Mouse (Mus musculus): ENCODE results near the gene Sun5. TPM values are rescaled to one million over a fixed set of nuclear protein-coding genes. Genes with fewer than 3 reads are reported as not detected.

Sun5 gene
- polyA plus RNA-seq, 1 experiment from 2014 or later, result not detected

DNA sequence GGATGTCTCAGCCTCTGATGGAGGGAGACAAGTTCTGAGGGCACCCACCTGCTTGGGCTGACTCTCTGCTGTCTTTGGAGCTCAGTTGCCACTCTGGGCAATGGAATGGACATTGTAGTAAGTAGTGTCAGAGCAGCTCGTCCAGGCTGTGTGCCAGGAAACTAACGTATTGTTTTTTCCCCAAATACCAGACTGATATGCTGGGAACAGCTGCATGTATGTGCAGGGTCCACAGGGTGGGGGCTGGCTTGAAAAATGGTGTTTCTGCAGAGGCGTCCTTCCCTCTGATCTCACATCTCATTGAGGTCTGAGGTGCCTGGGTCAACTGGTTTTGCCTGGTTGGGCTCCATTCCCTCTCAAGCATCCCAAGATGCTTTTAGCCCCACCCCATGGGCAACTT lies 10.2 kb downstream of the Sun5 start:
- Histone ChIP-seq H3K27me3 (ENCODE audit: control insufficient read depth, insufficient read depth, low read depth, low read length) (no peaks in the 10 kb centered on the region), H3K4me3 (ENCODE audit: low read depth, low read length) (no peak overlapping the region), H3K4me1 (ENCODE audit: control insufficient read depth, insufficient read depth, low read length) (no peaks in the 10 kb centered on the region), H3K9ac (ENCODE audit: low read depth, low read length) (no peak overlapping the region), H3K9me3 (replicated peaks; ENCODE audit: control insufficient read depth, low read length, poor library complexity, severe bottlenecking) (no peaks in the 10 kb centered on the region), H3K36me3 (ENCODE audit: control insufficient read depth, insufficient read depth, low read length) (no peaks in the 10 kb centered on the region), H3K27ac (ENCODE audit: low read length) (no peak overlapping the region), H3K4me2 (ENCODE audit: low read length) (no peak overlapping the region)
- no peak for ATAC-seq
- WGBS, result 75% methylated on average over 3 of the region's 3 CpGs

DNA sequence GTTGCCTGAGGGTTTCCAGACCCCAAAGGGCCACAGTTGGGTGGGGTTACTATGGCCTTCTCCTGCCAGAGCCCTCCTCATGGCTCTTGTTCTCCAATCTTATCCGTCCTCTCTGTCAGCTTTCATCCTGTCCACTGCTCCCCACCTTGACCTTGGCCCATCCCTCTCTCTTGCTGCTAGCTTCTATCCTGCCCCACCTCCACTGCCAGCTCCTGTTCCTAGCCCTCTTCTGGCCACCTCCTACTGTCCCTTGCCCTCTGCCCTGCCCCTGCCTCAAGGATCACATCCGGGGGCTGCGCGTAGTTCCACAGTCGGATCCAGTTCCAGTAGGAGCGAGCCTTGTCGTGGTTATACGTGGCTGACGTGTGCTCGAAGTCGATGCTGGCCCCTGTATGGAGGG lies 10.6 kb downstream of the Sun5 start:
- Histone ChIP-seq H3K4me3 (ENCODE audit: low read depth, low read length) (no peak overlapping the region), H3K4me2 (ENCODE audit: low read length) (no peak overlapping the region), H3K27ac (ENCODE audit: low read length) (no peak overlapping the region), H3K9ac (ENCODE audit: low read depth, low read length) (no peak overlapping the region), H3K27me3 (ENCODE audit: control insufficient read depth, insufficient read depth, low read depth, low read length) (no peaks in the 10 kb centered on the region), H3K9me3 (replicated peaks; ENCODE audit: control insufficient read depth, low read length, poor library complexity, severe bottlenecking) (no peaks in the 10 kb centered on the region), H3K4me1 (ENCODE audit: control insufficient read depth, insufficient read depth, low read length) (no peaks in the 10 kb centered on the region), H3K36me3 (ENCODE audit: control insufficient read depth, insufficient read depth, low read length) (no peaks in the 10 kb centered on the region)
- 89% methylated on average over 11 of the region's 11 CpGs for WGBS
- no peak for ATAC-seq

DNA sequence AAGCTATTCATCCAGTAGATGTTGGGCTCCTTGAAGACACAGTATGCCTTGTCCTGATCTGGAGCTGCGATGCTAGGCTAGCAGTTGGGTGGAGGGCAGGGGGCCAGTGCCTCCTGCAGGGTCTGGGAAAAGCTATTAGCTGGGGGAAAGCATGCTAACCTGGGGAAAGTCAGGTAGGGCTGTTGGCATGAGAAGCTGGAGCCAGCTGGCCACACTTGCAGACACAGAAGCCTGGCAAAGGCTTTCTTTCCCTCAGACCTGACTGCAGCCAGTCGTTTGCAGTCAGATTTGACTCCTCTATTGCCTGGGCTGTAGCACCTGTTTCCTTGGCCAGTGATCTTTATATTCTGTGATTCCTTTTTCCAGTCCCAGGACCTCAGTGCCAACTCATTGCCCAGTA lies 11.3 kb downstream of the Sun5 start:
- Histone ChIP-seq H3K4me2 (ENCODE audit: low read length) (no peak overlapping the region), H3K27me3 (ENCODE audit: control insufficient read depth, insufficient read depth, low read depth, low read length) (no peaks in the 10 kb centered on the region), H3K27ac (ENCODE audit: low read length) (no peak overlapping the region), H3K4me1 (ENCODE audit: control insufficient read depth, insufficient read depth, low read length) (no peaks in the 10 kb centered on the region), H3K9me3 (replicated peaks; ENCODE audit: control insufficient read depth, low read length, poor library complexity, severe bottlenecking) (no peaks in the 10 kb centered on the region), H3K9ac (ENCODE audit: low read depth, low read length) (no peak overlapping the region), H3K4me3 (ENCODE audit: low read depth, low read length) (no peak overlapping the region), H3K36me3 (ENCODE audit: control insufficient read depth, insufficient read depth, low read length) (no peaks in the 10 kb centered on the region)
- no peak for ATAC-seq
- 80% methylated on average over 2 of the region's 2 CpGs for WGBS

DNA sequence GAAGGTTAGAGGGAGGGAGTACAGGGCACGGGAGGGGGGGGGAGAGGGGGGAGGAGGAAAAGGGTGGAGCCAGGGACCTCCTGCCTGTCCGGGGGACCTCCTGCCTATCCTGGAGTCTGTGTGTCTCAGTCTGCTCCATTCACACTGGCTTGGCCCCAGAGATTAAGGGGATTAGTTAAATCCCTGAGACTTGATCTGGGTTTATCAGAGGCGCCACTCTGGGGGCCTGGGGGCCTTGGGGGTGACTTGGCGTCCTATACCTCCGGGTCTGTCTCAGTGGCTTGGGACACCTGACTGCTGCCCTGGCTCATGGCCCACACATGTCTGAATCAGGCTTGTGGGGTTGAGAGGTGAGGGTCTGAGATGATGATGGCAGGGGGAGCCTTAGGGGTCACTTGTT lies 17.3 kb downstream of the Sun5 start:
- Histone ChIP-seq H3K4me1 (ENCODE audit: control insufficient read depth, insufficient read depth, low read length) (no peaks in the 10 kb centered on the region), H3K9me3 (replicated peaks; ENCODE audit: control insufficient read depth, low read length, poor library complexity, severe bottlenecking) (no peaks in the 10 kb centered on the region), H3K27me3 (ENCODE audit: control insufficient read depth, insufficient read depth, low read depth, low read length) (no peaks in the 10 kb centered on the region), H3K4me3 (ENCODE audit: low read depth, low read length) (no peak overlapping the region), H3K9ac (ENCODE audit: low read depth, low read length) (no peak overlapping the region), H3K4me2 (ENCODE audit: low read length) (no peak overlapping the region), H3K36me3 (ENCODE audit: control insufficient read depth, insufficient read depth, low read length) (no peaks in the 10 kb centered on the region), H3K27ac (ENCODE audit: low read length) (no peak overlapping the region)
- 0% methylated on average over 4 of the region's 5 CpGs for WGBS
- ATAC-seq, result no peak

DNA sequence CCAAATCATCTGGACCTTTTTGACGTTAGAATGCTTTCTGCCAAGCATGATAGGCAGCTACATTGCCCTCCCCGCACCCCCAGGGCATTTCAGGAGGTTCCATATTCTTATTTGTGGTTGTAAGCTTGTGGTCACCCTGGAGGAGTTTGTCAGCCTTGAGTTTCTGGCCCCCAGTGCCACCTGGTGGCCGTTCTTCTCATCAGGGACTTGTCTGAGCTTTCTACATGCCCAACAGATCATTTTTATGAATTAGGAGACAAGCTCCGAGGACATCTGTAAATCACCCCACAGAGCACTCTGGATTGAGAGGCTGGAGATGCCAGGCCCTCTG lies 19.9 kb downstream of the Sun5 start:
- Histone ChIP-seq H3K4me3 (ENCODE audit: low read depth, low read length) (no peak overlapping the region), H3K27me3 (ENCODE audit: control insufficient read depth, insufficient read depth, low read depth, low read length) (no peaks in the 10 kb centered on the region), H3K9me3 (replicated peaks; ENCODE audit: control insufficient read depth, low read length, poor library complexity, severe bottlenecking) (no peaks in the 10 kb centered on the region), H3K36me3 (ENCODE audit: control insufficient read depth, insufficient read depth, low read length) (no peaks in the 10 kb centered on the region), H3K4me2 (ENCODE audit: low read length) (no peak overlapping the region), H3K9ac (ENCODE audit: low read depth, low read length) (no peak overlapping the region), H3K4me1 (ENCODE audit: control insufficient read depth, insufficient read depth, low read length) (no peaks in the 10 kb centered on the region), H3K27ac (ENCODE audit: low read length) (no peak overlapping the region)
- ATAC-seq, result no peak
- 57% methylated on average over 4 of the region's 4 CpGs for WGBS

DNA sequence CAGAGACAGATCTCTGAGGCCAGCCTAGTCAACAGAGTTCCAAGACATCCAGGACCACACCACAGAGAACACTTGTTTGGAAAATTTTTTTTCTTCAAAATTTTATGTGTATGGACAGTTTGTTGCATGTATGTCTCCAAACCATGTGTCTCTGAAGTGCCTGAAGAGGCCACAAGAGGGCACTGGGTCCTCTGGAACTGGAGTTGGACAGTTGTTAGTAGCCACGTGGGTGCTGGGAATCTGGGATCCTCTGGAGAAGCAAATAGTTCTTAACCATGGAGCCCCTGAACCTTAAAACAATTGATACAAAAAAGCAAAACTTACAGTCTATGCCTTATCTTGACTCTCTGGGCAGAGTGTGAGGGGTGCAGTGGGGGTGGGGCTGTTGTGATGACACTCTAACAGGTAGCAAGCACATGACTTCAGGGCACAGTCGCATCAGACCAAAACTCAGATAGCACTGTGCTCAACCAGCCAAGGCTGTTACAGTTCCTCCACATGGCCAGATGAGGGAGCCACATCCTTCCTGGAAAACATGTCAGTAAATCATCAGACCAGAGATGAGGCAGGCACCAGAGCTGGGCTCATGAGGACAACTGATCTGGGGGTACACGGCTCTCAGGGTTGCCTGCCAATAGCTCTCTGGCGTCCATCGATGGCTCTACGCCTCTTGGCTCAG lies 20.4 kb downstream of the Sun5 start:
- no peak overlapping the region for H3K27ac ChIP-seq (ENCODE audit: low read length)
- 85% methylated on average over 6 of the region's 6 CpGs for WGBS
- H3K4me1 ChIP-seq (ENCODE audit: control insufficient read depth, insufficient read depth, low read length), result no peaks in the 10 kb centered on the region
- no peaks in the 10 kb centered on the region for H3K9me3 ChIP-seq (replicated peaks; ENCODE audit: control insufficient read depth, low read length, poor library complexity, severe bottlenecking)
- H3K9ac ChIP-seq (ENCODE audit: low read depth, low read length), result no peak overlapping the region
- H3K4me3 ChIP-seq (ENCODE audit: low read depth, low read length), result no peak overlapping the region
- no peak overlapping the region for H3K4me2 ChIP-seq (ENCODE audit: low read length)
- no peak for ATAC-seq
- H3K36me3 ChIP-seq (ENCODE audit: control insufficient read depth, insufficient read depth, low read length), result no peaks in the 10 kb centered on the region
- H3K27me3 ChIP-seq (ENCODE audit: control insufficient read depth, insufficient read depth, low read depth, low read length), result no peaks in the 10 kb centered on the region

DNA sequence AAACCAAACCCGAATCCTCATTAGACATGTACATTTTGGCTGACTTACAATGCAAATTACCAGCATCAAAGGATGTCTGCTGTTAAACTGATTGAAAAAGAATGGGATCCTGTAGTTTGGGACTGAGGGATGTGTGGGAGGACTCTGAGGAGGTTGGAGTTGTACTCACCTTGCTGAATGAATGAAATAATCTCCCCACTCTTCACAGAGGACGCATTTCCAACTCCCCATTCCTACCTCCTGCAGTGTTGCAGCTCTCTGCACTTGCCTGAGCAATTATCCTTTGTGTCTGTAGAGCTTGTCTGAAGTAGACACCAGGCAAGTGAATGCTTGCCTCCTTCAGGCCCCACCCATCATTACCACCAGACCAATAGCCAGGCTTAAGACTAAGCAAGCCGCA lies 22.5 kb downstream of the Sun5 start:
- no peak for ATAC-seq
- no peak overlapping the region for H3K9ac ChIP-seq (ENCODE audit: low read depth, low read length)
- H3K9me3 ChIP-seq (replicated peaks; ENCODE audit: control insufficient read depth, low read length, poor library complexity, severe bottlenecking), result no peaks in the 10 kb centered on the region
- H3K27ac ChIP-seq (ENCODE audit: low read length), result no peak overlapping the region
- no peaks in the 10 kb centered on the region for H3K4me1 ChIP-seq (ENCODE audit: control insufficient read depth, insufficient read depth, low read length)
- H3K4me3 ChIP-seq (ENCODE audit: low read depth, low read length), result no peak overlapping the region
- H3K4me2 ChIP-seq (ENCODE audit: low read length), result no peak overlapping the region
- H3K27me3 ChIP-seq (ENCODE audit: control insufficient read depth, insufficient read depth, low read depth, low read length), result no peaks in the 10 kb centered on the region
- 87% methylated on average over 3 of the region's 3 CpGs for WGBS
- H3K36me3 ChIP-seq (ENCODE audit: control insufficient read depth, insufficient read depth, low read length), result no peaks in the 10 kb centered on the region

DNA sequence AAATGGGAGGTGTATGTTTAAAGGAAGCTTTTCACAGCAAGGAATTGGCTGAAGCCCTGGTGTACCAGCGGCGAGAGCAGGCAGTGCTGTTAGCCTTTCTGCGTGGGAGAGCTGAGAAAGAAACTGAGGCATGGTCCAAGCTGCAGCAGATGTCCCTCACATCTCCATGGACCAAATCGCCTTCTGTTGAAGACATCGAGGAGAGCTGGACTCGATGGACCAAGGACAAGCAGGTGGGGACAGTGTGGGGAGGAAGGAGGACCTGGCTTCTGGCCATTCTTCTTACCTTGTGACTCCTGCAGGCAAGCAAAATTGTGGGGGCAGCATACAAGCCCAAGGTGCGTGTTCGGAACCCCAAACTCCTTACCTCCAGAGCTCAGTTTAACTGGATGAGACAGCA lies 28.0 kb downstream of the Sun5 start:
- H3K9ac ChIP-seq (ENCODE audit: low read depth, low read length), result no peak overlapping the region
- H3K4me2 ChIP-seq (ENCODE audit: low read length), result no peak overlapping the region
- H3K27me3 ChIP-seq (ENCODE audit: control insufficient read depth, insufficient read depth, low read depth, low read length), result no peaks in the 10 kb centered on the region
- H3K36me3 ChIP-seq (ENCODE audit: control insufficient read depth, insufficient read depth, low read length), result no peaks in the 10 kb centered on the region
- no peak overlapping the region for H3K4me3 ChIP-seq (ENCODE audit: low read depth, low read length)
- H3K9me3 ChIP-seq (replicated peaks; ENCODE audit: control insufficient read depth, low read length, poor library complexity, severe bottlenecking), result no peaks in the 10 kb centered on the region
- H3K27ac ChIP-seq (ENCODE audit: low read length), result no peak overlapping the region
- 86% methylated on average over 8 of the region's 8 CpGs for WGBS
- no peaks in the 10 kb centered on the region for H3K4me1 ChIP-seq (ENCODE audit: control insufficient read depth, insufficient read depth, low read length)
- no peak for ATAC-seq

DNA sequence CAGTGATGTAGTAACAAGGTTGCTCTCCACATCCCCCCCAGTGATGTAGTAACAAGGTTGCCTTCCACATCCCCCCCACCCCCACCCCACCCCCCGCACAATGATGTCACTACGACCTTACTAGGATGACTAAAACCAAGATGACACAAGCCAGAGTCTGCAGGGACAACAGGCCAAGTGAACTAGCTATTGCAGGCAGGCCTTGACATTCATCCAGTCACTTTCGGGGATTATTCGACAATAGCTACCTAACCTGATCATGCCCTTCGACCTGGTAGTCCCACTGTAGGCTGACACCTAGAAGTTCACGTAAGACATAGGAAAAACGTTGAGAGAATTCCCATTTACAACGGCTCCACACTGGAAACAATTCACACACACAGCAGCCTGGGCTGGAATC lies 37.6 kb downstream of the Sun5 start:
- H3K4me2 ChIP-seq (ENCODE audit: low read length), result no peak overlapping the region
- H3K27me3 ChIP-seq (ENCODE audit: control insufficient read depth, insufficient read depth, low read depth, low read length), result no peaks in the 10 kb centered on the region
- no peaks in the 10 kb centered on the region for H3K9me3 ChIP-seq (replicated peaks; ENCODE audit: control insufficient read depth, low read length, poor library complexity, severe bottlenecking)
- no peak for ATAC-seq
- H3K9ac ChIP-seq (ENCODE audit: low read depth, low read length), result no peak overlapping the region
- no peaks in the 10 kb centered on the region for H3K4me1 ChIP-seq (ENCODE audit: control insufficient read depth, insufficient read depth, low read length)
- no peak overlapping the region for H3K4me3 ChIP-seq (ENCODE audit: low read depth, low read length)
- no peaks in the 10 kb centered on the region for H3K36me3 ChIP-seq (ENCODE audit: control insufficient read depth, insufficient read depth, low read length)
- WGBS, result 94% methylated on average over 8 of the region's 8 CpGs
- no peak overlapping the region for H3K27ac ChIP-seq (ENCODE audit: low read length)

All from midbrain, embryonic 16.5 days (tissue).